Mouse (Mus musculus) heart, adult 2 months (tissue): ENCODE measurements around the gene Tll2.

Experiments
- CTCF ChIP-seq: fragments of 200-600 bp; IDR thresholded peaks from 2 replicates; pipeline ENCODE4 v1.8.1; 2022; ENCODE audit warnings: antibody characterized with exemption, mild to moderate bottlenecking, moderate library complexity
- EP300 ChIP-seq: fragments of 200-500 bp; IDR thresholded peaks from 2 replicates; pipeline ENCODE4 v1.6.1; 2011; ENCODE audit warnings: low read depth, low read length, control low read depth; ENCODE audit not compliant: insufficient read depth
- POLR2A ChIP-seq: fragments of 200-500 bp; IDR thresholded peaks from 2 replicates; pipeline ENCODE4 v1.6.1; 2011; ENCODE audit warnings: mild to moderate bottlenecking, low read depth, low read length, control low read depth; ENCODE audit not compliant: insufficient read depth

DNA sequence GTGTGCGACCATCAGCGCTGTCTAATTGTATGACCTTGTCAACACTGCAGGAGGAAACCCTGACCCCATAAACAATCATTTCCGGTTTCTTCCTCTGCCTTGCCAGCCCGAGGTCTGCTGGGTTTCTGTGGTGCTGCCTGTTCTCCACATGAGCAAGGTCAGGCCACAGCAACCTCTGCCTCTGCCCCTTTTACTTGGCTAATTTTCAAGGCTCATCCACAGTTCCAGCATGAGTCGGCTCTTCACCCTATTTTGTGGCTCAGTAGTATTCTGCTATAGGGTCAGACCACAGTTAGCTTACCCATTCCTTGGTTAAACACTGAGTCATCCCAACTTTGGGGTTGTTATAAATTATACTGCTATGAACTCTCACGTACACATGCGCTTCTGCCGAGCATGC lies 65.7 kb downstream of the Tll2 start:
- TF ChIP-seq CTCF (no peak), POLR2A (no peak), EP300 (no peak)
